Mouse (Mus musculus) hindbrain, embryonic 15.5 days (tissue): ENCODE measurements around the gene Sytl1. TPM values are rescaled to one million over a fixed set of nuclear protein-coding genes. Genes with fewer than 3 reads are reported as not detected.

Source experiments
- ATAC-seq: fragments of 200-750 bp; cut with Nextera tagmentation; 2 replicates; pipeline ENCODE4 v1.8.0; 2017; ENCODE audit warnings: low read depth, moderate number of reproducible peaks, moderate TSS enrichment; ENCODE audit not compliant: low FRiP score
- H3K27ac ChIP-seq: fragments of 300-500 bp; sonication (generic); replicated peaks from 2 replicates; pipeline ENCODE4 v1.5.1; 2015; ENCODE audit warnings: mild to moderate bottlenecking, inconsistent platforms
- H3K27me3 ChIP-seq: fragments of 300-500 bp; sonication (generic); 2 replicates; pipeline ENCODE4 v1.6.1; 2015; ENCODE audit warnings: control low read depth, inconsistent platforms
- H3K36me3 ChIP-seq: fragments of 300-500 bp; sonication (generic); 2 replicates; pipeline ENCODE4 v1.6.1; 2015; ENCODE audit warnings: control low read depth, inconsistent platforms
- H3K4me1 ChIP-seq: fragments of 300-500 bp; sonication (generic); replicated peaks from 2 replicates; pipeline ENCODE4 v1.6.1; 2015; ENCODE audit warnings: control low read depth, inconsistent platforms
- H3K4me2 ChIP-seq: fragments of 300-500 bp; sonication (generic); 2 replicates; pipeline ENCODE4 v1.6.1; 2015; ENCODE audit warnings: moderate library complexity, mild to moderate bottlenecking, inconsistent platforms
- H3K4me3 ChIP-seq: fragments of 300-500 bp; sonication (generic); 2 replicates; pipeline ENCODE4 v1.5.1; 2015; ENCODE audit warnings: mild to moderate bottlenecking, inconsistent platforms
- H3K9ac ChIP-seq: fragments of 300-500 bp; sonication (generic); 2 replicates; pipeline ENCODE4 v1.6.1; 2015; ENCODE audit warnings: inconsistent platforms
- H3K9me3 ChIP-seq: fragments of 300-500 bp; sonication (generic); 2 replicates; pipeline ENCODE4 v1.6.1; 2016; ENCODE audit warnings: control low read depth, inconsistent platforms
- WGBS: fragments of 180-500 bp; shearing (Covaris S2); methylation state at CpG from one replicate; pipeline ENCODE4 v1.1.7; 2015; 5-methylcytosine and 5-hydroxymethylcytosine counted together
- polyA plus RNA-seq: library from polyadenylated mRNA; unstranded; fragments of >200 nt; fragmentation: Nextera tagmentation; extraction: Ambion mirVana; gene quantifications from 2 replicates; pipeline ENCODE4 v1.2.1, GENCODE M21; 2015

The Sytl1 gene
- polyA plus RNA-seq, 1 experiment from 2014 or later: 0.32 TPM

GRCm38 (mm10) chr4:133221701-133222100 is 41.2 kb downstream of the Sytl1 start:
- H3K27me3 ChIP-seq: peaks cover 23% of the 10 kb centered on the region
- H3K4me1 ChIP-seq: peaks cover 6% of the 10 kb centered on the region
- no peak overlapping the region for H3K4me2 ChIP-seq
- H3K36me3 ChIP-seq: no peaks in the 10 kb centered on the region
- 85% methylated on average over 8 of the region's 8 CpGs for WGBS
- no peaks in the 10 kb centered on the region for H3K9me3 ChIP-seq
- no peak overlapping the region for H3K27ac ChIP-seq
- no peak for ATAC-seq
- H3K9ac ChIP-seq: no peak overlapping the region
- no peak overlapping the region for H3K4me3 ChIP-seq

GRCm38 (mm10) chr4:133220656-133221055 is 42.3 kb downstream of the Sytl1 start:
- 3% methylated on average over 25 of the region's 25 CpGs for WGBS
- no peak for ATAC-seq
- peaks cover 23% of the 10 kb centered on the region for H3K27me3 ChIP-seq

DNA sequence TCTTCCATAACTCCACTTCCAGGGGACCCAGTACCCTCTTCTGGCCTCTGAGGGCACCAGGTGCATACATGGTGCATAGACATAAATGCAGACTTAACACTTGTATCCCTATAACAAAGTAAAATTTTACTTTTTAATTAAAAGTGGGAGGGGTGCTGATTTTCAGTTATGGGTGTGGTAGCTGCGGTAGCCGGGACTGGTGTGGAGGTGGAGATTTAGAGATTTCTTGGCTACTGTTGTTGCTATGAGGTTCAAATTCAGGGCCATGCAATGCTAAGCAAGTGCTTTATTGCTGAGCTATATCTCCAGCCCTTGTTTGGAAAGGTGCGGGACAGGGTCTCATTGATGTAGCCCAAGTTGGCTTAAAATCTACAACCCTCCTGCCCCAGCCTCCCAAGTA is 44.2 kb downstream of the Sytl1 start:
- no peak overlapping the region for H3K4me3 ChIP-seq
- H3K4me2 ChIP-seq: no peak overlapping the region
- H3K27ac ChIP-seq: no peak overlapping the region
- H3K27me3 ChIP-seq: peaks cover 34% of the 10 kb centered on the region
- H3K9me3 ChIP-seq: no peaks in the 10 kb centered on the region
- ATAC-seq: no peak
- no peak overlapping the region for H3K9ac ChIP-seq
- no peaks in the 10 kb centered on the region for H3K36me3 ChIP-seq
- WGBS: 93% methylated on average over 3 of the region's 3 CpGs
- peaks cover 8% of the 10 kb centered on the region for H3K4me1 ChIP-seq

More at GRCm38 (mm10) chr4:133220656-133221055, 42.3 kb downstream of the Sytl1 start:
- Histone ChIP-seq H3K27ac (no peak overlapping the region), H3K4me2 (peak overlapping the region; percentile 58), H3K36me3 (no peaks in the 10 kb centered on the region), H3K4me3 (peak overlapping the region; percentile 33), H3K9ac (peak overlapping the region; percentile 1; the same call in 1 of the 2 replicates), H3K9me3 (no peaks in the 10 kb centered on the region), H3K4me1 (peaks cover 6% of the 10 kb centered on the region)

GRCm38 (mm10) chr4:133217641-133218040 is 45.3 kb downstream of the Sytl1 start:
- Histone ChIP-seq H3K4me3 (no peak overlapping the region), H3K27ac (no peak overlapping the region), H3K4me1 (peaks cover 19% of the 10 kb centered on the region), H3K9ac (no peak overlapping the region), H3K9me3 (no peaks in the 10 kb centered on the region), H3K36me3 (no peaks in the 10 kb centered on the region), H3K27me3 (peaks cover 34% of the 10 kb centered on the region), H3K4me2 (no peak overlapping the region)
- no peak for ATAC-seq
- WGBS: 3% methylated on average over 5 of the region's 5 CpGs

- Histone ChIP-seq H3K27me3 (peaks cover 18% of the 10 kb centered on the region), H3K9ac (no peak overlapping the region), H3K4me3 (peak overlapping the region; percentile 67), H3K4me2 (peak overlapping the region; percentile 88), H3K4me1 (peaks cover 26% of the 10 kb centered on the region), H3K36me3 (no peaks in the 10 kb centered on the region), H3K27ac (no peak overlapping the region), H3K9me3 (no peaks in the 10 kb centered on the region)
- no peak; the same call in 1 of the 2 replicates for ATAC-seq
- 11% methylated on average over 10 of the region's 10 CpGs for WGBS
These were observed 49.3 kb downstream of the Sytl1 start for GRCm38 (mm10) chr4:133213661-133214060.

DNA sequence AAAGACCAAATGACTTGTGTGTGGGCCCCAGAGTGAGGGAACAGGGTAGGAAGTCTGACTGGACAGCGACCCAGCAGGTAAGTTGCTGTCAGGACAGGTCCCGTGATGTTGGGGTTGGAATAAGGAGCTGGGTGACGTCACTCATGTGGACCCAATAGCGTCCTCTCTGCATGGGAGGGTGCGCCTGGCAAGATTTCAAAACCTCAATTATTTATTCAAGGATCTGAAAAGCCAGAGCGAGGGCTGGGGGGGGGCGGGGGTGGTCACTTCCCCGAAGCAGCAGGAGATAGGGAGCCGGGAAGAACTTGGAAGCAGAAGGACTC is 49.7 kb downstream of the Sytl1 start:
- H3K36me3 ChIP-seq: no peaks in the 10 kb centered on the region
- H3K27ac ChIP-seq: no peak overlapping the region
- peaks cover 15% of the 10 kb centered on the region for H3K27me3 ChIP-seq
- peaks cover 26% of the 10 kb centered on the region for H3K4me1 ChIP-seq
- ATAC-seq: no peak; the same call in 1 of the 2 replicates
- no peaks in the 10 kb centered on the region for H3K9me3 ChIP-seq
- no peak overlapping the region for H3K9ac ChIP-seq
- WGBS: 2% methylated on average over 8 of the region's 9 CpGs
- H3K4me3 ChIP-seq: peak overlapping the region; percentile 67
- H3K4me2 ChIP-seq: peak overlapping the region; percentile 88

DNA sequence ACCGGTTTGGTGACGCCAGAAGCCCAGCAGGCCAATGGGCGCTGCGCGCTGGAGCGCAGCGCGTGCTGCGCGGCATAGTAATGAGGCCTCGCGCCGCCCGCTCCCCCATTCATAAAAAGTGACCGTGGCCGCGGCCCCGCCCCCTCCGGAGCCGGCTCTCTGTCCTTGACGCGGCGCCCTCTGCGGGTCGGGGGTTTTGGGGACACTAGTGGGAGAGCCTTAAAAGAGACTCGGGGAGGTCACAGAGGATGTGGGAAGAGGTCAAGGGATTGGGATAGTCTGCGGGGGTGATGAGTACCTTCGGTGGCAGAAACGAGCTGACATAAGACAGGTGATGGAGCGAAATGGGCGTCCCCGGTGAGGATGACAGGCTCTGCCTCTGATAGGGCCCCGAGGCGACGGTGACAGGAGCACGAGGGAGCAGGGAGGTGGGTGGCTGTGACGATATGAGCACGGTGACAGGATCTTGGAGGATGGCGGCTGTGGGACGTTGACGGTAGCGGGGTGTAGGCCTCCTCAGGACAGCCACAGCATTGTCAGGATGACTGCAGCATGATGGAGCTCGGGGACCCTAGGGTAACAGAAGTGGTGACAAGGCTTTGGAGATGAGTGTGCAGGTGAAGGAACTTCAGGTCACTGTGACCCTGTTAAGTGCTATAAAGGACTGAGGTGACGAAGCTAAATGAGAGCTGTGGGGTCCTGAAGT is 50.2 kb downstream of the Sytl1 start:
- ATAC-seq: peak; percentile 86
- H3K27me3 ChIP-seq: peaks cover 15% of the 10 kb centered on the region
- peak overlapping the region; percentile 88 for H3K4me2 ChIP-seq
- 2% methylated on average over 43 of the region's 44 CpGs for WGBS
- H3K4me3 ChIP-seq: peak overlapping the region; percentile 67
- H3K36me3 ChIP-seq: no peaks in the 10 kb centered on the region
- peaks cover 26% of the 10 kb centered on the region for H3K4me1 ChIP-seq
- H3K9me3 ChIP-seq: no peaks in the 10 kb centered on the region
- peak overlapping the region; percentile 63 for H3K9ac ChIP-seq
- H3K27ac ChIP-seq: no peak overlapping the region

DNA sequence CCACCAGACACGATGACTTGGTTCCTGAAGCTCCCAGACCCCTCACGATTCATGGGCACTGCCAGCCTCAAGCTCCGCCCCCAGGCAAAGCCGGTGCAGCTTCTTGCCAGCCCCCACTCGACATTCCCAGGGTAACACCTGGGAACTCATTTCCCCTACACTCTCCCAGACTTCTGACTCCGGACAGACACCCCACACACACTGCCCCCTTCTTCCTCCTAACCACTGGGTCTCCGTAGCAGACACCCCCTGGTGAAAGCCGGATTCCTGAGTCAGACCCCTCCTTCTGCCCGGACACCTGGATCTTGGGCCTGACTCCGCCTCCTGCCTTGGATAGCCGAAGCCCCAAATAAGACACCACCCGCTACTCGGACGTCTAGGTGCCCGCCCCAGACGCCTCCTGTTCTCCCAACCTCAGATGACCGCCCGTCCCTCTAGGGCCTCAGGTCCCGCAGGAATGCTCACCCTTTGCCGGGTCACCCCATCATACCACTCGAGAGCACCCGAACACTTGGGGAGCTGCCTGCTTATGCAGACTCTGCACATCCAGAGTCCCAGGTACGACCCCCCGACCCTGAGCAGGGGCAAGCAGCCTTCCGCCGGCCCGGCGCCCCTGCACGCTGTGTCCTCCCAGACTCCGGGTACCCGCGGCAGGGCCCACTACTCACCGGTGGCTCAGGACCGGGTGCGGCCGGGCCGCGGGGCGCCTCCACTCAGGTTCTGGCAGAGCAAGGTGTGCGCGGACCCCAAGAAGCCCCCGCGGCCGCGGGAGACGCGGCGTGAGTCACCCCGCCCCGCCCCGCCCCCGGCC is 51.0 kb downstream of the Sytl1 start, which contains the start of the genes Cd164l2 and Gpr3:
Gene Cd164l2 (plus strand): TSS at position 381 of the 811 bp plus-strand sequence.
Gene Gpr3 (minus strand): TSS at position 786 of the 811 bp plus-strand sequence.
- H3K4me2 ChIP-seq: peak within 1 kb of the TSS; percentile 88
- H3K36me3 ChIP-seq: no peaks in the 10 kb centered on the region
- peak; percentile 74 for ATAC-seq
- no peak within 1 kb of the TSS for H3K27ac ChIP-seq
- peak within 1 kb of the TSS; percentile 63 for H3K9ac ChIP-seq
- H3K27me3 ChIP-seq: peaks cover 15% of the 10 kb centered on the region
- H3K4me3 ChIP-seq: peak within 1 kb of the TSS; percentile 67
- peaks cover 26% of the 10 kb centered on the region for H3K4me1 ChIP-seq
- no peaks in the 10 kb centered on the region for H3K9me3 ChIP-seq
- WGBS: 1% methylated on average over 51 of the region's 52 CpGs

DNA sequence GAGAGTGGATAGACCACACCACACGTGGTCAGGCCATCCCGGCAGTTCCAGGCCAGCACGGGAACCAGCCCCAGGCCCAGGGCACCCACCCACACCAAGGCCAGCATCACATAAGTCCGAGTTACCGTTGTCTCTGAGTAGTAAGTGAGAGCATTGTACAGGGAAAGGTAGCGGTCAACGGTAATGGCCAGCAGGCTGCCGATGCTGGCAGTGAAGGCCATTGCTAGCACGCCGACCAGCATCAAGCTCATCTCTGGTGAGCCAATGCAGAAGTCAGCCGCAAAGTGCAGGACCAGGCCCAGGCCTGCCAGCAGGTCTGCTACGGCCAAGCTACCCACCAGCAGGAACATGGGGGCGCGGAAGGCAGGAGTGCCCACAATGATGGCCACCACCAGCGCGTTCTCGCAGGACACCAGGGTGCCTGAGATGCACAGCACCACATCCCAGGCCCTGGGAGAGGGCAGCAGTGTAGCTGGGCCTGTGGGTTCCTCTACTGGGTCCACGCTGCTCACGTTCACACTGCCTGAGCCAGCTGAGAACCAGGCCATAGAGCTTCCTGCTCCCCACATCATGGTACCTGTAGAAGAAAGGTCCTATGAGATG is 52.0 kb downstream of the Sytl1 start:
- 92% methylated on average over 19 of the region's 19 CpGs for WGBS
- no peak overlapping the region for H3K9ac ChIP-seq
- no peak overlapping the region for H3K4me3 ChIP-seq
- no peak overlapping the region for H3K27ac ChIP-seq
- peaks cover 26% of the 10 kb centered on the region for H3K4me1 ChIP-seq
- no peaks in the 10 kb centered on the region for H3K36me3 ChIP-seq
- no peak for ATAC-seq
- peaks cover 15% of the 10 kb centered on the region for H3K27me3 ChIP-seq
- peak overlapping the region; percentile 88 for H3K4me2 ChIP-seq
- H3K9me3 ChIP-seq: no peaks in the 10 kb centered on the region

DNA sequence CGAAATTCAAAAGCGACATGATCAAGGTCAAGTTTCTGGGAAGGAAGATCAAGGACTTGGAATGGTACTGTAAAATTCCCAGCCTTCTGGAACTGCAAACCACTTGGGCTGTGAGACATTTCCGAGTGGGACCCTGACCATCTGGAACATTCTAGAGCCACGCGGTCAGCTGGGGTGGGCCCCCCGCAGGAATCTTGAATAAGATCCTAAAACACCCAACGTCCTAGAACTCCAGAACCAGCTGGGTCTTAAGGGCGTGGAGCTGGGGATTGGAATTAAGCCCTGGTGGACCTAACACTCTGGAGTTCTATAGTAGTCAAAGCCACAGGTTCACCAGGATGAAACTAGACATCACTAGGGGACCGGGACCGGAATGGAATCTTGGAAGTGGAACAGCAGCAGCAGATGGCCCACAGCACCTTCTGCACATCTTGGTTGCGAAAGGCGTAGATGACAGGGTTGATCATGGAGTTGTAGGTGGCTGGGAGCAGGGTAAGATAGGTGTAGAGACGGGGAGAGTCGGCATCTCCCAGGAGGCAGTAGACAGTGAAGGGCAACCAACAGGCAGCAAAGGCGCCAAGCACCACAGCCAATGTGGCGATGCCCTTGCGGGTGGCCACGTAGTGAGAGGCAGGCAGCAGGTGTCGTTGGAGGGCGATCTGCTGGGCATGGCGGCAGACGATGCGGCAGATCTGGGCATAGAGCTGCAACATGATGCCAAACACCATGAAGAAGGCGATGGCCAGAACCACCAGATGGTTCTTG is 52.7 kb downstream of the Sytl1 start:
- Histone ChIP-seq H3K4me2 (no peak overlapping the region), H3K4me1 (peaks cover 26% of the 10 kb centered on the region), H3K9ac (no peak overlapping the region), H3K9me3 (no peaks in the 10 kb centered on the region), H3K4me3 (no peak overlapping the region), H3K27ac (no peak overlapping the region), H3K27me3 (peaks cover 12% of the 10 kb centered on the region), H3K36me3 (no peaks in the 10 kb centered on the region)
- WGBS: 91% methylated on average over 24 of the region's 24 CpGs
- ATAC-seq: no peak

DNA sequence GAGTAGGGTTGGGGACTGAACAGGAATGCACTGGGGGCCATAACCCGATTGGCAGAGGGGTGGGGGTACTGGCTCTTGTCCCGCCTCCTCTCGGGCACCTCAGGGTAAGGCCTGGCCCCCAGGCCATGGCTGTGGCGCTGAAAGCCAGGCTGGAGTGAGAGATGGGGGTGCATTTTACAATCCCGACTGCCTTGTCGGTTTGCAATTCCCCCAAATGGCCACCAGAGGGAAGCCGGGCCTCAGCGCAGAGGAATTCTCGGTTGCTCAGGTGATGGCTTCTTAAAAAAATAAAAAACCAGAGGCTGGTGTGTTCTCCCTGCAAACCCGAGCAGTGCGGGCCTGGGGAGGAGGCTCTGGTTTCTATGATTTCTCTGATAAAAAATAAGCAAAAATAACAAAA is 53.5 kb downstream of the Sytl1 start:
- peaks cover 31% of the 10 kb centered on the region for H3K4me1 ChIP-seq
- H3K9me3 ChIP-seq: no peaks in the 10 kb centered on the region
- H3K36me3 ChIP-seq: no peaks in the 10 kb centered on the region
- WGBS: 4% methylated on average over 11 of the region's 11 CpGs
- no peak for ATAC-seq
- H3K4me2 ChIP-seq: no peak overlapping the region
- H3K4me3 ChIP-seq: no peak overlapping the region
- H3K9ac ChIP-seq: no peak overlapping the region
- no peak overlapping the region for H3K27ac ChIP-seq
- H3K27me3 ChIP-seq: peaks cover 10% of the 10 kb centered on the region
